Mouse (Mus musculus) spleen, adult 2 months (tissue): Measurements from ENCODE around the gene Fbxl13. TPM values are rescaled to one million over a fixed set of nuclear protein-coding genes. Genes with fewer than 3 reads are reported as not detected.
A peak's percentile ranks its signal among the peaks of the same experiment; 100 is the strongest.

Source experiments
- DNase-seq, 2 experiments: peaks; one replicate each; pipeline versions ENCODE4 v3.0.0 to v3.0.0-alpha.2; 2012 to 2021; ENCODE audit warnings: low spot score in 2 of 2, low read depth in 1 of 2
- H3K27ac ChIP-seq: fragments of 200-500 bp; 2 replicates; pipeline ENCODE4 v1.5.1; 2012; ENCODE audit warnings: low read length, inconsistent platforms; ENCODE audit not compliant: insufficient read depth
- H3K27me3 ChIP-seq: fragments of 200-500 bp; 2 replicates; pipeline ENCODE4 v1.6.1; 2012; ENCODE audit warnings: mild to moderate bottlenecking, moderate library complexity, low read length, inconsistent platforms; ENCODE audit not compliant: control insufficient read depth, insufficient read depth
- H3K36me3 ChIP-seq: fragments of 200-500 bp; 2 replicates; pipeline ENCODE4 v1.6.1; 2012; ENCODE audit warnings: mild to moderate bottlenecking, low read length, inconsistent platforms; ENCODE audit not compliant: control insufficient read depth, insufficient read depth
- H3K4me1 ChIP-seq: fragments of 200-500 bp; 2 replicates; pipeline ENCODE4 v1.6.1; 2011; ENCODE audit warnings: inconsistent platforms; ENCODE audit not compliant: control insufficient read depth, insufficient read depth, insufficient read length
- H3K4me3 ChIP-seq: fragments of 200-500 bp; 2 replicates; pipeline ENCODE4 v1.5.1; 2011; ENCODE audit warnings: mild to moderate bottlenecking, inconsistent platforms; ENCODE audit not compliant: insufficient read depth, insufficient read length; ENCODE audit errors: extremely low read depth
- CTCF ChIP-seq: fragments of 200-500 bp; IDR thresholded peaks from 2 replicates; pipeline ENCODE4 v1.5.1; 2011; ENCODE audit warnings: mild to moderate bottlenecking, inconsistent platforms; ENCODE audit not compliant: insufficient read depth, insufficient read length, insufficient replicate concordance; ENCODE audit errors: extremely low read depth
- POLR2A ChIP-seq: fragments of 200-500 bp; IDR thresholded peaks from 2 replicates; pipeline ENCODE4 v1.6.1; 2011; ENCODE audit warnings: low read depth, low read length, inconsistent platforms
- WGBS: fragments of 180-500 bp; shearing (Covaris S2); methylation state at CpG from one replicate; pipeline ENCODE4 v1.1.7; 2018; 5-methylcytosine and 5-hydroxymethylcytosine counted together
- polyA plus RNA-seq: library from polyadenylated mRNA; depleted of rRNA; stranded (reverse); fragments of >200 nt; gene quantifications from 2 replicates; pipeline ENCODE4 v1.2.3, GENCODE M21; 2012

Gene Fbxl13
- polyA plus RNA-seq, 1 experiment: 0.07 TPM

DNA sequence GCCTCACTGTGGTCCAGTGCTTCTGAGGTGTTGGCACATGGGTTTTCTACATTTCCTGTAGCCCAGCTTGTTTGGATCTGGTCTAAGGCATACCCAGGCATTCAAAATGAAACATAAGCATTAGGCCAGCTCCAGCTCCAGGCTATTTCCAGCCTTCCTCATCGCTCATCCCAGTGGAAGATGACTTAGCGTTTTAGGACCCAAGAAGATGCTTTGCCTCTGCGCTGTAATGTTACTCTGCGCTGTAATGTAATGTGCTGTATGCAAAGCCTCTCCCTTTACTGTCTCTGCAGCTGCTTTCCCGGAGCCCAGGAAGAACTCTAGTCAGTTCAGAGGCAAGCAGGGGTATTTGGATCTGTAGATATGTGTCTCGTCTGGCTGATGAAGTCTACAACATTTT lies 12.6 kb upstream of the Fbxl13 start:
- Histone ChIP-seq H3K36me3 (peaks cover 19% of the 10 kb centered on the region), H3K27ac (no peak overlapping the region), H3K4me3 (no peak overlapping the region), H3K4me1 (peaks cover 4% of the 10 kb centered on the region; the same call in 1 of the 2 replicates), H3K27me3 (no peaks in the 10 kb centered on the region)
- 97% methylated on average over 6 of the region's 6 CpGs for WGBS
- TF ChIP-seq POLR2A: no peak
- TF ChIP-seq CTCF: no peak
- no peak for DNase-seq

DNA sequence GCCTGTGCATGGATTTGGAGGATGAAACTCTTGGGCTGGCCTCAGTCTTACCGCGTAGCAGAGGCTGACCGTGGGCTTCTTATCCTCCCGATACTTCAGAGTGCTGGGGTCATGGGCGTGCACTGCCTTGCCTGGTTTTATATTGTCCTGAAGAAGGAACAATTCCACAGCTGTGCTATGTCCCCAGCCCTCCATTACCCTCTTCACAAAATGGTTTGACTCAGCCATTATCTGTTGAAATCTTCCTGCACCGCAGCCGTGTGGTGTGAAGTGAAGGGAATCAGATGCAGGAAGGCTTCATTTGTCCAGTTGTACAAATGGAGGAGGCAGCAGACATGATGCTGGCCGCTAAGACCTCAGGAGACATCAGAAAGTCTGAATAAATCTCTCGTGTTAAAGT lies 11.5 kb upstream of the Fbxl13 start:
- no peak for DNase-seq
- no peak overlapping the region for H3K27ac ChIP-seq
- WGBS: 93% methylated on average over 9 of the region's 9 CpGs
- peaks cover 4% of the 10 kb centered on the region; the same call in 1 of the 2 replicates for H3K4me1 ChIP-seq
- no peak overlapping the region for H3K4me3 ChIP-seq
- peaks cover 20% of the 10 kb centered on the region for H3K36me3 ChIP-seq
- no peaks in the 10 kb centered on the region for H3K27me3 ChIP-seq
- TF ChIP-seq POLR2A: no peak
- TF ChIP-seq CTCF: no peak

DNA sequence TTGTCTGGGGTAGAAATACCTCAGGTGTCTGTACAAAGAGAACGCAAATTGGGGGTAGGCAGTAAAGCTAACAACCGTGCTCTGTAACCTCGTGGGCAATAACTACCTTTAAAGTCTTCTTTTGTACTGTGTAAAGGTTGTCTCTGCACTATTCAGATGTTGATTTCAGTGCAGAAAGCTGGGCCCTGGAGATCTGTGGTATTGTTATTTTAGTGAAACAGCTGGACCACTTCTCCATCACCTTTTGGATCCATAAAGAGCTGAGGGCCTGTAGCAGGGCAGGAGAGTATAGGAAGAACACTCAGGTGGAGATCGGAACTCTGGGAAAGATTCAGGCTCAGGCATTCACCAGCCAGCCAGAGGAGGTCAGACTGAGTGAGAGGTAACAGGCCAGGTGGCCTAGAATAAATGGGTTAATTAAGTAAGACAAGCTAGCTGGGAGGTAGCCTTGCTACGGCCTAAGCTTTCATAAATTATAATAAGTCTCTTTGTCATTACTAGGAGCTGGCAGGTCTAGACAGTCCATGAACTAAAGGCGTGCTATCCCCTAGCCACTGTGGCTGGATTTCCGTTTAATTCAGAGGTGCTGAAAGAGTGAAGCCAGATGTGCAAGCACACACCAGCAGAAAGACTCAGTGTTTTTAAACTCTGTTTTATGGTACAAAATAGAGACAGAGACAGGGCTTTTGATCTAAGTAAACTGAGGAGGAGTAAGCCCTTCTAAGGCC lies 6.6 kb upstream of the Fbxl13 start:
- no peak for DNase-seq
- WGBS: 91% methylated on average over 7 of the region's 7 CpGs
- H3K36me3 ChIP-seq: peaks cover 32% of the 10 kb centered on the region
- no peak for TF ChIP-seq CTCF
- no peak for TF ChIP-seq POLR2A
- no peaks in the 10 kb centered on the region for H3K27me3 ChIP-seq
- no peaks in the 10 kb centered on the region for H3K4me1 ChIP-seq
- no peak overlapping the region for H3K4me3 ChIP-seq
- no peak overlapping the region for H3K27ac ChIP-seq

DNA sequence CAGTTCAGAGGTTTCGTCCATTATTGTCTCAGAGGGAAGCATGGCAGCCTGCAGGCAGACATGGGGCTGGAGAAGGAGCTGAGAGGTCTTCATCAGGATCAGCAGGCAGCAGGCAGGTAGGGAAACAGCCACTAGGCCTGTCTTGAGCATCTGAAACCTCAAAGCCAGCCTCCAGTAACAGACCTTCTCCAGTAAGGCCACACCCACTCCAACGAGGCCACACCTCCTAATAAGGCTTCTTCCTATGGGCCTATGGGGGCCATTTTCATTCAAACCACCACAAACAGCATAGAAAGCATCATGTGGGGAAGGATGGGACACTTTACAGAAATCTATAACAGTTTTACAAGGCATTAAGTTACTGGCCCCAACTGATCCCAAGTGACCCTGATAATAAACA lies 5.3 kb upstream of the Fbxl13 start:
- Histone ChIP-seq H3K27ac (no peak overlapping the region), H3K4me3 (no peak overlapping the region), H3K36me3 (peaks cover 30% of the 10 kb centered on the region), H3K4me1 (no peaks in the 10 kb centered on the region), H3K27me3 (no peaks in the 10 kb centered on the region)
- no peak for DNase-seq
- 76% methylated on average over 2 of the region's 2 CpGs for WGBS
- TF ChIP-seq CTCF: no peak
- no peak for TF ChIP-seq POLR2A

DNA sequence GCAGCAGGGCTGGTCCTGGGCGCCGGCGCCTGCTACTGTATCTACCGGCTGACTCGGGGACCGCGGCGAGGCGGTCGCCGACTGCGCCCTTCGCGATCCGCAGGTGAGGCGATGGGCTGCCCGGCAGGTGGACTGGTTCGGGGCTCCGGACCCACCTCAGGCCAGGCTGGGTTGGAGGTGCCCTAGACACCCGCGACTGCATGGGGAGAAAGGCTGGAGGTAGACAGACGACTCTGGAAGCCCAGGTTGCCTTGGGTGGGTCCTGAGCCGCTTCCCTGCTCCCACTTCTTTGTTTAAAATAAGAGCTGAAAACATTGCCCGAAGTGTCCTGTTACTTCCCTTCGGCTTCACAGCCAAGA lies 678 bp upstream of the Fbxl13 start:
- WGBS: 0% methylated on average over 25 of the region's 25 CpGs
- no peak for DNase-seq
- peak overlapping the region; percentile 85 for H3K4me3 ChIP-seq
- no peaks in the 10 kb centered on the region for H3K4me1 ChIP-seq
- H3K27me3 ChIP-seq: no peaks in the 10 kb centered on the region; the same call in 1 of the 2 replicates
- peak overlapping the region; percentile 82 for H3K27ac ChIP-seq
- no peak for TF ChIP-seq POLR2A
- TF ChIP-seq CTCF: no peak
- peaks cover 18% of the 10 kb centered on the region for H3K36me3 ChIP-seq

DNA sequence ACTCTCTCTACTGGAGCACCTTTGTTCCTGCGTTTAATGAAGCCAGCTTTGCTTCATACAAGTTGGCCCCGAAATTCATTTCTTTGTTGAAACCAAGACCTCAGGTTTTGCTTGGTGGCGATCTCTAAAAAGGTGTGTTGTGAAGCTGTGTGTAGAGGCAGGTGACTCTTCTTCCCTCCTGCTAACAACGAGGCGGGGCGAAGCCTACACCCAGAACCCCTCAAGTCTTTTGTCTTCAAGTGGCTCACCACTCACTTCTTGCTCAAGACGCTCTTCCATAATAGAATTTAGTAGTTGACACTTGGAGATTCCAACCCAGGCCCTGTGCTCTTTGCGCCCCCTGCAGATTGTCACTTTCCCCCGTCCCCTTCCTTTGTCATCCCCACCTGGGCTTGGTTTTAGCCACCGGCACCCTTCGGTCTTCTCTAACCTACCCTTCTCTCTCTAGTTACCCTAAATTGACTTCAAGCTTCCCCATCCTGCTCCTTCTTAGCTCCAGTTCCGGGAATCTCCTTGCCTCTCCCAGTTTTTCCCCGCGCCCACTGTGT lies 469 bp downstream of the Fbxl13 start:
- WGBS: 26% methylated on average over 14 of the region's 14 CpGs
- Histone ChIP-seq H3K27me3 (no peaks in the 10 kb centered on the region; the same call in 1 of the 2 replicates), H3K36me3 (peaks cover 12% of the 10 kb centered on the region), H3K4me1 (no peaks in the 10 kb centered on the region), H3K27ac (no peak overlapping the region), H3K4me3 (peak overlapping the region; percentile 57)
- DNase-seq: peak in 1 of 2 experiments; percentile 9
- TF ChIP-seq CTCF (no peak), POLR2A (no peak)

DNA sequence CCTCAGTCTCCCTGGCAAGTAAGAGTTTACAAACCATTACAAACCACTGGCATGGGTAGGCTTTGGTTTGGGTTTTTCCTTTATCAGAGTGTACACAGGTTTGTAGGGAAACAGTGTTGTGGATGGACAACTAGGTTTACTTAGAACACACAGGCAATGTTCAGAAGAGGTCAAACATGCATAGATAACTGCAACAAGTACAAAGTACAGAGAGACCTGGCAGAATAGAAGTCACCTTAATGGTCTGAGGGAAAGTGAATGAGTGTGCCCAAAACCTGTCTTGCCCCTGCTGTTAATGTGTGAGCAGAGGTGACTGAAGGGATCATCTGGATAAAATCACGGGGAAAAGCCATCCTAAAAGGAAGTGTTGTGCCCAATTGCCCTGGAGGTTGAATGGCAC lies 1.8 kb downstream of the Fbxl13 start:
- Histone ChIP-seq H3K4me3 (no peak overlapping the region), H3K36me3 (0 out of 2 replicates have a peak, but pooled peaks cover 2% of the 10 kb centered on the region), H3K27ac (no peak overlapping the region), H3K4me1 (no peaks in the 10 kb centered on the region), H3K27me3 (no peaks in the 10 kb centered on the region; the same call in 1 of the 2 replicates)
- no peak for DNase-seq
- 40% methylated on average over 1 of the region's 1 CpGs for WGBS
- TF ChIP-seq POLR2A: no peak
- TF ChIP-seq CTCF: no peak
